Mouse (Mus musculus) thymus, adult 2 months (tissue): Measurements from ENCODE around the gene Atp6v0c.

Experiments used
- CTCF ChIP-seq: fragments of 200-500 bp; IDR thresholded peaks from 2 replicates; pipeline ENCODE4 v1.5.1; 2012; ENCODE audit warnings: mild to moderate bottlenecking, control low read depth, low read length, moderate library complexity, borderline replicate concordance; ENCODE audit not compliant: control insufficient read depth, poor library complexity, insufficient read depth; ENCODE audit errors: extremely low read depth
- POLR2A ChIP-seq: fragments of 200-500 bp; IDR thresholded peaks from 2 replicates; pipeline ENCODE4 v1.6.1; 2012; ENCODE audit warnings: mild to moderate bottlenecking, low read length, control low read depth, moderate library complexity; ENCODE audit not compliant: control insufficient read depth, poor library complexity, insufficient read depth; ENCODE audit errors: extremely low read depth

DNA sequence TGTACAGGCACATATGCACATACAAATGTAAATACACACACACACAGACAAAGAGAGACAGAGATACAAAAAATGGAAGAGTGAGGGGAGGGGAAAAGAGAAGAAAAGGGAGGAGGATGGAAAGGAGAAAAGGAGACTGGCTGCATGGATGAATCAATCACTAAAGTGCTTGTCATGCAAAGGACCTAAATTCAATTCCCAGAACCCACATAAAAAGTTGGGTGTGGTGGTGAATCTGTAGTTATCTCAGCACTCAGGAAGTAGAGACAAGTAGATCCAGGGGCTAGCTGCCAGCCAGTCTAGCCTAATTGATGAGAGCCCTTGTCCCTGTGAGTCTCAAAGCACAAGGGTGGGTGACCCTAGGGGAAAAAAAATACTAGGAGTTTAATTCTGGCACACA lies 35.4 kb downstream of the Atp6v0c start:
- TF ChIP-seq CTCF = no peak
- TF ChIP-seq POLR2A = no peak
